Mouse (Mus musculus) MEL-GATA-1-ER (cell line): ENCODE data around the gene Srebf2.

ENCODE experiments used
- DNase-seq: peaks from one replicate; pipeline ENCODE4 v3.0.0-alpha.2; 2012; ENCODE audit warnings: low read depth; ENCODE audit errors: extremely low read depth

Srebf2 gene

GRCm38 (mm10) chr15:82207105-82207459, 60.1 kb downstream of the Srebf2 start:
- DNase-seq: no peak

- no peak for DNase-seq
Measured at GRCm38 (mm10) chr15:82207504-82208219, 60.7 kb downstream of the Srebf2 start.

GRCm38 (mm10) chr15:82208307-82208706, 61.3 kb downstream of the Srebf2 start:
- DNase-seq: no peak

DNA sequence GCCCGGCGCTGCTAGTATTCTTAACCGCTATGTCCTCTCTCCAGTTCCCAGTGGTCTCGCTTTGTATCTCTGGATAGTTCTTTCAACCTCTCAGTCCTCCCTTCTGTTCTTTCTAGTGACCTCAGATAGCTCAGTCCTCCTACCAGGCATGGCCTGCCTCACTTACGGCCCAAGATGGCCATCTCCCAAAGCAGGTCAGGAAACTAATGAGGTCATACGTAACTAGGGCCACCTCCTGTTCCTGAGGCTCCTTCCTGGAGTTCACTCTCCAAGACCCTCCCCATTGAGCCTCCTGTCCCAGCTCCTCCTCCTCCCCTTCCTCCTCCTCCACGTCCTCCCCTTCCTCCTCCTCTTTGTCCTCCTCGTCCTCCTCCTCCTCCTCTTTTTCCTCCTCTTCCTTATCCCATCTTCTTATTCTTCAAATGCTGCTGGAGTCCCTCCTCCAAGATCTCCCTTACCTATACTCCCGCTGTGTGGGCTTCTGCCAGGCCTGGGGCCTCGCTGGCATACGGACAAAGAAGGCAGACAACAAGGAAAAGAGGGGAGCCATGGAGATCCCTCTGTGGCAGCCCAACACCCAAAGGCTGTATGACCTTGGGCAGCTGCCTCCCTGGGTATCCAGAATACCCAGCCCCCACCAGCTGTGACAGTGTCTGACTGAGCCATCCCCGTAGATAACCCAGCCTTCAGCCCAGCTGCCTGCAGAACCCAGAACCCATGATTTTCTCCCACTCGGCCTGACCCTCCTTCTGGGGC, 62.5 kb downstream of the Srebf2 start:
- no peak for DNase-seq

- no peak for DNase-seq
Measured at GRCm38 (mm10) chr15:82210801-82211200, 63.8 kb downstream of the Srebf2 start.

DNA sequence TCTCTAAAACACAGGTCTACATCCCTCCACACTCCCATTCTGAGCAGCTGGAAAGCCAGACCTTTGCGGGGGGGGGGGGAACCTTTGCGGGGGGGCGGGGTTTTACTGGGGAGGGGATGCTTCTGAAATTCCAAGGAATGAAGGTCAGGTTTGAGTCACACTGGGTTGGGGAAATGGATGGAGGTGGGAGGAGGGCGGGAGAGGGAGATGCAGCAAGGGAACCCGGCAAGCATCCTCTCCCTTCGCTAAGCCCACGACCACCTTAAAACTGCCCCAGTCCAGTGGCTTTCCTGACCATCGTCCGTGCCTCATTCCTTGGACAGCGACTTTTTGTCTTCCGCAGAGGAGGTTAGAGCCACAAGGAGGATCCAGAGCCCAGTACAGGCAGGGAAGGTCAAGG, 64.3 kb downstream of the Srebf2 start:
- DNase-seq: no peak

DNA sequence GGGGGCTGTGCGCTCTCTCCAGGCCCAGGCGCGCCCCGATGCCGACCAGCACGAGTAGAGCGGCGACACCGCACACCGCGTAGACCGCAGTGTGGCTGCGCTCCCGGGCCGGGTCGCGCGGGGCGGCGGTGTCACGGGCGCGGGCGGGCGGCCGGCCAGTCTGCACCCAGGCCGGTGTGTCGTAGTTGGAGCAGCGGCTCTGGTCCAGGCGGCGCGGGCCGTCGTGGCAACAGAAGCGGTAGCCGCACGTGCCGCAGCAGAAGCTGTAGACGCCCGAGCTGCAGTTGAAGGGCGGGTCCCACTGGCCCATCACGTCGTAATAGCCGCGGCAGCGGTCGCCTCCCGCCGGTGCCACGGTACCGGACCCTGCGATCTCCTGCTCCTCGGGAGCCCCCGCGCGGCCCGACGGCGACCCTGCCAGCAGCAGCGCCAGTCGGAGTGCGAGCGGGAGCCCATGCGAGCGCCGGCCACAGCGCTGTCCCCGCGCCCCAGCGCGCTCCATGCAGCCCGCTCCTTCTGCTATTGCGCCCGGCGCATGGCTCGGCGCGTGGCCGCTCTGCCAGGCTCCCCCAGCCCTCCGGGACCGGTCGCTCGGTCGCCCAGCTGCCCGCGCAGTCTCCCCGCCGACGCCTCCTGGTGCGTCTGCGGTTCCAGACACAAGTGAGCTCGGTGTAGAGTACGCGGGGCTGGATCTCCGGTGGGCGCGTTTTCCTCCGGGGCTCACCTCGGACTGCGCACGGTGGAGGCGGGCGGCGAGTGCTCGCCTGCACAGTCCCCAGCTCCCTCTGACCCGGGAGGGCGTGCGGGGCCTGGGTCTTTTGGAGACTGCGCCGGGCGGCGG, 65.2 kb downstream of the Srebf2 start:
- DNase-seq: no peak

DNA sequence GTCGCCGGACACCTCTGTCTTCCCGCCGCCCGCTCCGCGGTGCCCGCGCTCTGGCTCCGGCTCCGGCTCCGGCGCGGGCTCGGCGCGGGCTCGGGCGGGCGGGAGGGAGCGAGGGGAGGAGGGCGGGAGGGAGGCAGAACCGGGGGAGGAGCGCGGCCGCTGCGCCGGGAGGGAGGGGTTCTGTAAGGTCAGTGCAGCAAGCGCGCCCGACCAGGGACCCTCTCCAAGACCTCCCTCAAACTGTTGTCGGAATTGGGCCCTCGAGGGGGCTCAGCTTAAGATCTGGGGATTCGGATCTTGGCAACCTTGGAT, 65.7 kb downstream of the Srebf2 start, which contains the start of gene Shisa8:
TSS of gene Shisa8 (minus strand) at position 64 of the 312 bp plus-strand sequence.
- no peak for DNase-seq

- DNase-seq: no peak
Measured at GRCm38 (mm10) chr15:82213222-82213621, 66.2 kb downstream of the Srebf2 start.

DNA sequence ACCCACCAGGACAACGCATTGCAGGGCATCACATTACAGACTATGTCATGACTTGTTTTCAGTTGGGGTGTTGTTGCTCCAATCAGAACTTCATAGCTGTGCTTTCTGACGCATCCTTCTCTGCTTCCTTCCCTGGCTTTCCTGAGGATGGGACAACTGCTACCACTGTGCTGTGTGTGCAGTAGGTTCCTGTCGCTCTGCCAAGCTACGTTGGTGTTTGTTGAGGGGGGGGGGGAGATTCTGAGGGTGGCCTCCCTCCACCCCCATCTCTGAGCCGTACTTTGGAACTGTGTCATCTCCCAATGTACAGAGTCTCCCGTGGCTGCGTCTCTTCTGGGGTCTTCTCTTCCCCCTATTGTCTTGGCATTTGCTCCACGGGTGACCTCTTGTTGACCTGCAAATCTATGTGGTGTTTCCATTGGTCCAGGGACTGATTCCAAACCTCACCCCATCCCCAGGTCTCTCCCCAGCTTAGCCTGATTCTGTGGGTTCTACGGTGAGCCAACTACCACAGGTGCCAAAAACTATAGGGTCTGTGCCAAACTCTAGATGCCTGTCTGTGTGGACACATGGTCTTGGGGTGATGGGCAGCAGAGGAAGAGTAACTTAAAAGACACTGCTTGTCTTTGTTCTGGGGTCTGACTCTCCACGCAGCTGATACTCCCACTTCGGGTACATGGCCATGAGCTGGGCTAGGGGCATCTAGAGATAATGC, 68.5 kb downstream of the Srebf2 start:
- DNase-seq: no peak

- no peak for DNase-seq
Measured at GRCm38 (mm10) chr15:82216142-82216827, 69.3 kb downstream of the Srebf2 start.

GRCm38 (mm10) chr15:82217039-82217438, 70.1 kb downstream of the Srebf2 start:
- DNase-seq: no peak

DNA sequence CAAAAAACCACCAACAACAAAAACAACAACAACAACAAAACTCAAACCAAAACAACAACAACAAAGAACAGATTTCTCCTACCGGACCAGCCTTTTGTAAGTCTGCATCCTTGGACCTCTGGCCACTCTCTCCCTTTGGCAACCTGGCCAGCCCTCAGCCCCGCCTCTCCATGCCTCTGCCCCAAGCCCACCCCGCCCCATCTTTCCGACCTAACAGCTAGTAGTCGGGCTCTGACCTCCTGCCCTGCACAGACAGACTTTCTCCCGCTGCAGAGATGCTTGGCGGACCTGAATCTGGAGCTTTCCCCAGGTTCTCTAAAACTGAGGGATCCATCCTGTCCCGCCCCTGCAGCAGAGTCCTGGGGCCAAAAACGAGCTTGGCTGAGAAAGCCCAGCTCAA, 71.0 kb downstream of the Srebf2 start:
- no peak for DNase-seq

- no peak for DNase-seq
Measured at GRCm38 (mm10) chr15:82218778-82219666, 72.0 kb downstream of the Srebf2 start.

- DNase-seq: no peak
Measured at GRCm38 (mm10) chr15:82220003-82220675, 73.2 kb downstream of the Srebf2 start.

DNA sequence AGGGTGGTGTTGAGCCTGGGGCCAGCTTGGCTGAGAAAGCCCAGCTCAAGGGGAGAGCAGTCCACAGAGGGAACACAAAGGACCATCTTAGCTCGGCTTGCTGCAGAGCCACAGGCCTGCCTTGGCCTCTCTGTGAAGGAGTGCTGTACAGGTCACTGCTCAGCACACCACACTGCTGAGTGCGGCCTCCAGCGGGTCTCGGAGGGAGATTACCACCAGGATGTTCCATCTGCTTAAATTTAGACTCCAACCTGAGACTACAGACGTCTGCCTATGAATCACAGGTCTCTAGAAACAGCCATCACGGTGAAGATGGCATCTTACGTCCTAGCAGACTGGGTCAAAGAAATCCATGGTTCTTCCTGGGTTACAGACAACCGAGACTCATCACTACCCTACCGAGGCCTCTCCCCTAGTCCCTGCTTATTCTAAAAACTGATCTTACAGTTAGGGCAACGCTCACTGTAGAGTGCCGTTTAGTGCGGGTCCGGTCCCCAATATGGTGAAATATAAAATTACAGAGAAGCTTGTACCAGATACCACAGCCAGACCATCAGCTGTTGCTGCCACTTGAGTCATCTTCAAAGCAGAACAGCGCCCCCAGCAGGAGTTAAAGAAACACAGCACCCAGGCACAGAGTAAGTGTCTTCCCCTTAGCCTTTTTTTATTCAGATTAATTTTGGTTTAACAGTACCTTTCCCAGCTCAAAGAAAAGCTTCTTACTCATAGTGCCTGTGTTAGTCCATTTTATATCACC, 74.3 kb downstream of the Srebf2 start:
- DNase-seq: no peak

- DNase-seq: no peak
Measured at GRCm38 (mm10) chr15:82223251-82223650, 76.3 kb downstream of the Srebf2 start.
